Mouse (Mus musculus) heart, embryonic 12.5 days (tissue): ENCODE measurements around the gene Slamf1. TPM values are rescaled to one million over a fixed set of nuclear protein-coding genes. Genes with fewer than 3 reads are reported as not detected.

ENCODE experiments used
- ATAC-seq: fragments of 200-750 bp; cut with Nextera tagmentation; 2 replicates; pipeline ENCODE4 v1.8.0; 2017; ENCODE audit warnings: moderate TSS enrichment, moderate library complexity; ENCODE audit not compliant: insufficient number of reproducible peaks, low FRiP score
- H3K27ac ChIP-seq: fragments of 300-500 bp; sonication (generic); 2 replicates; pipeline ENCODE4 v1.5.1; 2016; ENCODE audit warnings: mild to moderate bottlenecking, moderate library complexity; ENCODE audit not compliant: poor library complexity, severe bottlenecking
- H3K27me3 ChIP-seq: fragments of 300-500 bp; sonication (generic); replicated peaks from 2 replicates; pipeline ENCODE4 v1.6.1; 2016; ENCODE audit warnings: mild to moderate bottlenecking, moderate library complexity
- H3K36me3 ChIP-seq: fragments of 300-500 bp; sonication (generic); 2 replicates; pipeline ENCODE4 v1.6.1; 2016; ENCODE audit warnings: mild to moderate bottlenecking, moderate library complexity
- H3K4me1 ChIP-seq: fragments of 300-500 bp; sonication (generic); replicated peaks from 2 replicates; pipeline ENCODE4 v1.6.1; 2016; ENCODE audit warnings: mild to moderate bottlenecking
- H3K4me2 ChIP-seq: fragments of 300-500 bp; sonication (generic); 2 replicates; pipeline ENCODE4 v1.6.1; 2016; ENCODE audit warnings: mild to moderate bottlenecking, moderate library complexity
- H3K4me3 ChIP-seq: fragments of 300-500 bp; sonication (generic); 2 replicates; pipeline ENCODE4 v1.5.1; 2016; ENCODE audit warnings: mild to moderate bottlenecking
- H3K9ac ChIP-seq: fragments of 300-500 bp; sonication (generic); 2 replicates; pipeline ENCODE4 v1.6.1; 2016; ENCODE audit warnings: mild to moderate bottlenecking, moderate library complexity
- H3K9me3 ChIP-seq: fragments of 300-500 bp; sonication (generic); replicated peaks from 2 replicates; pipeline ENCODE4 v1.6.1; 2016; ENCODE audit warnings: mild to moderate bottlenecking, moderate library complexity
- WGBS: fragments of 180-500 bp; shearing (Covaris S2); methylation state at CpG from one replicate; pipeline ENCODE4 v1.1.7; 2016; 5-methylcytosine and 5-hydroxymethylcytosine counted together
- polyA plus RNA-seq: library from polyadenylated mRNA; unstranded; fragments of >200 nt; fragmentation: Nextera tagmentation; extraction: Ambion mirVana; gene quantifications from 2 replicates; pipeline ENCODE4 v1.2.1, GENCODE M21; 2016

Slamf1 gene
- polyA plus RNA-seq, 1 experiment from 2014 or later, result 0.28 TPM

GRCm38 (mm10) chr1:171815545-171816439 lies 48.9 kb downstream of the Slamf1 start:
- 12% methylated on average over 8 of the region's 8 CpGs for WGBS
- H3K9ac ChIP-seq, result no peak overlapping the region
- peak; percentile 72; the same call in 1 of the 2 replicates for ATAC-seq
- no peak overlapping the region for H3K4me2 ChIP-seq
- no peaks in the 10 kb centered on the region for H3K27me3 ChIP-seq
- H3K9me3 ChIP-seq, result no peaks in the 10 kb centered on the region
- no peak overlapping the region for H3K4me3 ChIP-seq
- H3K4me1 ChIP-seq, result 0 out of 2 replicates have a peak, but pooled peaks cover 4% of the 10 kb centered on the region
- no peak overlapping the region for H3K27ac ChIP-seq
- H3K36me3 ChIP-seq, result no peaks in the 10 kb centered on the region

- Histone ChIP-seq H3K4me2 (no peak overlapping the region), H3K27ac (no peak overlapping the region), H3K27me3 (no peaks in the 10 kb centered on the region), H3K9me3 (no peaks in the 10 kb centered on the region), H3K4me3 (no peak overlapping the region), H3K9ac (no peak overlapping the region), H3K4me1 (0 out of 2 replicates have a peak, but pooled peaks cover 4% of the 10 kb centered on the region), H3K36me3 (no peaks in the 10 kb centered on the region)
- 64% methylated on average over 4 of the region's 4 CpGs for WGBS
- ATAC-seq, result no peak
Observed at GRCm38 (mm10) chr1:171816991-171817390, 50.1 kb downstream of the Slamf1 start.

- Histone ChIP-seq H3K4me1 (0 out of 2 replicates have a peak, but pooled peaks cover under 1% of the 10 kb centered on the region), H3K9me3 (peaks cover 3% of the 10 kb centered on the region; the same call in 1 of the 2 replicates), H3K4me2 (no peak overlapping the region), H3K4me3 (no peak overlapping the region), H3K27ac (no peak overlapping the region), H3K27me3 (no peaks in the 10 kb centered on the region), H3K9ac (no peak overlapping the region), H3K36me3 (no peaks in the 10 kb centered on the region)
- 40% methylated on average over 1 of the region's 1 CpGs for WGBS
- no peak for ATAC-seq
Observed at GRCm38 (mm10) chr1:171821331-171821730, 54.4 kb downstream of the Slamf1 start.

DNA sequence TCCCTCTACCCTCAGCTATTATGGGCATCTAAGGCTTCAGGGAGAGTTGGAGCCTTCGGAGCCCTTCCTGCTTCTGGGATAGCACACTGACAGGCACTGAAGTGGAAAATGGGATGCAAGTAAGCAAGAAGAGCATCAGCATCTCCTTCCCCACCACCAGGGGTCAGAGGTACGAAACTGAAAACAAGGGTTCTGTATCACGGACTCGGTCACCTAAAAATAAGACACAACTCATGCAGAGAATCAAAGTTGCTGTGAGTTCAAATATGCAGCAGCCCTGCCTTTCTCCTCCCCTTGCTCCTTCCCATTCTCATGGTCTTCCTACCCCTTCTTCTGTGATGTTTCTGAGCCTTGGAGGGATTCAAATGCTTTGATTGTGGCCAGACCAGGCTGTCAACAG lies 58.5 kb downstream of the Slamf1 start:
- 37% methylated on average over 4 of the region's 4 CpGs for WGBS
- Histone ChIP-seq H3K27ac (no peak overlapping the region), H3K4me3 (no peak overlapping the region), H3K9ac (no peak overlapping the region), H3K36me3 (no peaks in the 10 kb centered on the region), H3K27me3 (no peaks in the 10 kb centered on the region), H3K9me3 (peaks cover 3% of the 10 kb centered on the region; the same call in 1 of the 2 replicates), H3K4me1 (no peaks in the 10 kb centered on the region), H3K4me2 (no peak overlapping the region)
- ATAC-seq, result no peak

- no peaks in the 10 kb centered on the region for H3K36me3 ChIP-seq
- no peaks in the 10 kb centered on the region for H3K27me3 ChIP-seq
Observed at GRCm38 (mm10) chr1:171826164-171826563, 59.2 kb downstream of the Slamf1 start.

DNA sequence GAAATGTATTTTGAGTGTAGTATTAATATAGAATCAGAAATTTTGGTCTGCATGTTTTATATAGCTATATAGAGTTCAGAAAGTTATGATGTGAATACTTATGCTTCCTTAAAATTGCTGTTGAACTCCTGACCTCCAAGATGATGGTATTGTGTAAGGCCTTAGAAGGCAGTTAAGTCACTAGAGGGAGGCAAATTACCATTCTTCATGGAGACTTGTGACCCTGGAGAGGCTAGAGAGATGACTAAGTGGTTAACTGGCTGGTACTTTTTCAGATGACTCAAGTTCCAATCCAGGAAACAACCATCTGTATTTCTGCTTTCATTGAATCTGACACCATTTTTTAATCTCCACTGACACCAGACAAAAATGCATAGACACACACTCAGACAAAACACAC lies 60.7 kb downstream of the Slamf1 start:
- no peaks in the 10 kb centered on the region for H3K36me3 ChIP-seq
- H3K9ac ChIP-seq, result no peak overlapping the region
- no peak overlapping the region for H3K4me3 ChIP-seq
- no peaks in the 10 kb centered on the region for H3K4me1 ChIP-seq
- peaks cover 3% of the 10 kb centered on the region; the same call in 1 of the 2 replicates for H3K9me3 ChIP-seq
- no peak overlapping the region for H3K27ac ChIP-seq
- H3K27me3 ChIP-seq, result no peaks in the 10 kb centered on the region
- H3K4me2 ChIP-seq, result no peak overlapping the region
- no peak for ATAC-seq

More at GRCm38 (mm10) chr1:171826164-171826563, 59.2 kb downstream of the Slamf1 start:
- Histone ChIP-seq H3K4me2 (no peak overlapping the region), H3K9me3 (peaks cover 3% of the 10 kb centered on the region; the same call in 1 of the 2 replicates), H3K4me1 (no peaks in the 10 kb centered on the region), H3K9ac (no peak overlapping the region), H3K4me3 (no peak overlapping the region), H3K27ac (no peak overlapping the region)
- ATAC-seq, result no peak

DNA sequence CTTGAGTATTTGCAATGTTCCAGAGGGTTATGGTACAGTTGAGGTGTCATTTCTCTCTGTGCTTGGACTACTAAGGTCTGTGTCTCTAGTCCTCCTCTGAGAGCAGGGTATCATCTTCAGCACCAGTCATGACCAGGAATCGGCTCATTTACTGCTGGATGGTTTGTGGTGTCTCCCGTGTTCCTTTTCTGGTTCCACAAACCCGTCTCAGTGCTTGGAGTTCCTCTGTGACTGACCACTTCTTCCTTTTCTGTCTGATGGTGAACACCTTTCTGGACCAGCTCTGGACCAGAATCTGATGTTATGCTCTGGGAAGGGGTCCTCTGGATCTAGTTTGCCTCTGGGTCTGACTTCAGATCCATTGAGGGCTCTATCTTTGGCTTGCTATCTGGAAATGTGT lies 72.6 kb downstream of the Slamf1 start, which contains the start of gene Cd84:
Cd84 (plus strand) TSS at position 210 of the 400 bp plus-strand sequence.
- H3K9ac ChIP-seq, result no peak within 1 kb of the TSS
- H3K4me3 ChIP-seq, result no peak within 1 kb of the TSS
- no peak for ATAC-seq
- H3K4me1 ChIP-seq, result no peaks in the 10 kb centered on the region
- no peak within 1 kb of the TSS for H3K27ac ChIP-seq
- no peaks in the 10 kb centered on the region for H3K9me3 ChIP-seq
- no peak within 1 kb of the TSS for H3K4me2 ChIP-seq
- no peaks in the 10 kb centered on the region for H3K36me3 ChIP-seq
- H3K27me3 ChIP-seq, result no peaks in the 10 kb centered on the region
- WGBS, result 78% methylated on average over 3 of the region's 3 CpGs

- Histone ChIP-seq H3K4me2 (no peak overlapping the region), H3K27ac (no peak overlapping the region), H3K27me3 (no peaks in the 10 kb centered on the region), H3K4me3 (no peak overlapping the region), H3K4me1 (no peaks in the 10 kb centered on the region), H3K9me3 (no peaks in the 10 kb centered on the region), H3K9ac (no peak overlapping the region), H3K36me3 (no peaks in the 10 kb centered on the region)
- 69% methylated on average over 4 of the region's 4 CpGs for WGBS
- ATAC-seq, result no peak
Observed at GRCm38 (mm10) chr1:171840450-171841023, 73.6 kb downstream of the Slamf1 start.

- Histone ChIP-seq H3K27ac (no peak overlapping the region), H3K9me3 (no peaks in the 10 kb centered on the region), H3K27me3 (no peaks in the 10 kb centered on the region), H3K4me3 (no peak overlapping the region), H3K4me2 (no peak overlapping the region), H3K36me3 (no peaks in the 10 kb centered on the region), H3K4me1 (no peaks in the 10 kb centered on the region), H3K9ac (no peak overlapping the region)
- no peak for ATAC-seq
- 65% methylated on average over 5 of the region's 5 CpGs for WGBS
Observed at GRCm38 (mm10) chr1:171845035-171845754, 78.3 kb downstream of the Slamf1 start.

DNA sequence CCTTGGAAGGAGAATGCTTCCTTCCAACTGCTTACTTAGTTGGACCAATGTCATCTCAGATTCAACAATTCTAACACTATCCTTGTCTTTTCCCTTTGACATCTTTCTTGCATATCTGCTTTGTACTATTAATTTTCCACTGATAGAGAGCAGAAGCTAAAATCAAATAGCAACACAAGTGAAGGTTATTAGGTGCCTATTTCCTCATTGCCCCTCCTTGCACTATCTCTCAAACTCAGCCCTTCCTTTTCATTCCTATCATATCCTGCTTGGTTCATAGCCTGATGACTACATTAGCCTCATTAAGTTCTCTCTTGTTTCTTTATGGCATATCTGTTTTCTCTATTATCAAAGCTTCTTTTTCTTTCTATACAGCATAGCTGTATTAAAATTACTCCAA lies 81.3 kb downstream of the Slamf1 start:
- no peaks in the 10 kb centered on the region for H3K9me3 ChIP-seq
- ATAC-seq, result no peak
- no peak overlapping the region for H3K9ac ChIP-seq
- H3K36me3 ChIP-seq, result no peaks in the 10 kb centered on the region
- no peaks in the 10 kb centered on the region for H3K27me3 ChIP-seq
- H3K27ac ChIP-seq, result no peak overlapping the region
- H3K4me1 ChIP-seq, result no peaks in the 10 kb centered on the region
- no peak overlapping the region for H3K4me2 ChIP-seq
- no peak overlapping the region for H3K4me3 ChIP-seq

DNA sequence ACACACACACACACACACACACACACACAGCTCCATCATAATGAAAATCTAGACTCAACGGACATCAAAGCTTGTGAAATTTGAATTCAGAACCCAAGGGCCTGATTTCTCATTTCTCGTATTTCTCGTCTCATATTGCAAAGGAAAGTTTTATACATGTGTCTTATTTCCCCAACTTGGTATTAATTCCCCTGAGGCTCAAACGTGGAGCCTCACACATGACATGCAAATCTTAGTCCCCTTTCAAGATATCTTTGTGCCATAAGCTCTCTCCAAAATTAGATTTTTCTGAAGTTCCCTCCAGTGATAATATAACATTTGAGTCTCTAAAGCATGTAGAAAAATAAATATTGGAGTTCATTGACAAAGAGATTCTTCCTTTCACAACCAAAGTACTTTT lies 81.8 kb downstream of the Slamf1 start:
- Histone ChIP-seq H3K27ac (no peak overlapping the region), H3K9ac (no peak overlapping the region), H3K36me3 (no peaks in the 10 kb centered on the region), H3K4me1 (no peaks in the 10 kb centered on the region), H3K4me3 (no peak overlapping the region), H3K4me2 (no peak overlapping the region), H3K9me3 (no peaks in the 10 kb centered on the region), H3K27me3 (no peaks in the 10 kb centered on the region)
- WGBS, result 77% methylated on average over 4 of the region's 4 CpGs
- ATAC-seq, result no peak
